Mouse (Mus musculus): Measurements from ENCODE around the gene Rassf8. TPM values are rescaled to one million over a fixed set of nuclear protein-coding genes. Genes with fewer than 3 reads are reported as not detected.

Rassf8 gene
- polyA plus RNA-seq, 1 experiment from 2014 or later: 2.9 TPM

DNA sequence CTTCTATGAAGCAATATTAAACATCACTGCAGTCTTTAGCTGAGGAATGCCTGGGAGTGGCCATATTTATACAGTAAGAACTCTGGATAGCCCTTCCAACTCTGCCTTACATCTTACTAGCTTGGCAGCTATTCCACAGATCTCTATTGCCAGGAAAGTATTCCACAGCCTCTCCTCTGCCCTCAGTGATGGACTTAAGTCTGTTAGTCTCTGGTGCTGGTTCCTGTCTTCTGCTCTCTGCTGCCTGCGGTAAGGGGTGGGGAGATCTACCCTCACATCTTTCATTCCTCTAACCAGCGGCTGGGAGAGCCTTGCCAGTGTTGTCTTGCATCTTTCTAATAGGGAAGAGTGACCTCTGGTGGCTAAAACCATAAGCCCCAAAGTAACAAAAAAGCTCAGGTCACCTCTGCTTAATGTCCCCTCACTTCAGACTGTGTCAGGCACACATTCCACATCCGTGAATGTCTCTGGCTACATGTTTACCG, 46.6 kb downstream of the Rassf8 start:
- Histone ChIP-seq H3K4me1 (replicated peaks) (peaks cover 9% of the 10 kb centered on the region; the same call in 1 of the 2 replicates), H3K27ac (no peak overlapping the region), H3K4me3 (no peak overlapping the region), H3K9me3 (no peaks in the 10 kb centered on the region), H3K27me3 (ENCODE audit: insufficient read depth, poor library complexity, severe bottlenecking) (no peaks in the 10 kb centered on the region), H3K36me3 (0 out of 2 replicates have a peak, but pooled peaks cover 3% of the 10 kb centered on the region)
- peak; percentile 37 for DNase-seq (ENCODE audit: low spot score)
- 25% methylated on average over 4 of the region's 4 CpGs for WGBS

DNA sequence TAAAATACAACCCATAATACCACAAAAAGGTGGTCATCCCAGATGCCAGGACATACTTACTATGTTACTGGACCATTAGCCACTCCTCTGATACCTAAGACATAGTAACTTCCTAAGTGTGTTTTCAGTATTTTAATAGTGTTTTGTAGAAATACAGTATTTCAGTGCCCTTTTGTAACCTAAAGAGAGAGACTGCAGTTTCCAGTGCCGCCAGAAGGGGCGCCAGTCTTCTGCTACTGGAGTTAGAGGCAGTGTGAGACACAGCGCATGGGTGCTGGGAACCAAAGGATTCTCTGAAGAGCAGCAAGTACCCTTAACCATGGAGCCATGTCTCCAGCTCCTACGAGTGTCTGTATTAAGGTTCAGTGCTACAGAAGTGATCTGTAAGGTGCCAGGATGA, 48.1 kb downstream of the Rassf8 start:
- Histone ChIP-seq H3K36me3 (0 out of 2 replicates have a peak, but pooled peaks cover 3% of the 10 kb centered on the region), H3K27ac (no peak overlapping the region), H3K9me3 (no peaks in the 10 kb centered on the region), H3K27me3 (ENCODE audit: insufficient read depth, poor library complexity, severe bottlenecking) (no peaks in the 10 kb centered on the region), H3K4me3 (no peak overlapping the region), H3K4me1 (replicated peaks) (peaks cover 9% of the 10 kb centered on the region; the same call in 1 of the 2 replicates)
- peak; percentile 16 for DNase-seq (ENCODE audit: low spot score)
- WGBS: 54% methylated on average over 4 of the region's 4 CpGs

DNA sequence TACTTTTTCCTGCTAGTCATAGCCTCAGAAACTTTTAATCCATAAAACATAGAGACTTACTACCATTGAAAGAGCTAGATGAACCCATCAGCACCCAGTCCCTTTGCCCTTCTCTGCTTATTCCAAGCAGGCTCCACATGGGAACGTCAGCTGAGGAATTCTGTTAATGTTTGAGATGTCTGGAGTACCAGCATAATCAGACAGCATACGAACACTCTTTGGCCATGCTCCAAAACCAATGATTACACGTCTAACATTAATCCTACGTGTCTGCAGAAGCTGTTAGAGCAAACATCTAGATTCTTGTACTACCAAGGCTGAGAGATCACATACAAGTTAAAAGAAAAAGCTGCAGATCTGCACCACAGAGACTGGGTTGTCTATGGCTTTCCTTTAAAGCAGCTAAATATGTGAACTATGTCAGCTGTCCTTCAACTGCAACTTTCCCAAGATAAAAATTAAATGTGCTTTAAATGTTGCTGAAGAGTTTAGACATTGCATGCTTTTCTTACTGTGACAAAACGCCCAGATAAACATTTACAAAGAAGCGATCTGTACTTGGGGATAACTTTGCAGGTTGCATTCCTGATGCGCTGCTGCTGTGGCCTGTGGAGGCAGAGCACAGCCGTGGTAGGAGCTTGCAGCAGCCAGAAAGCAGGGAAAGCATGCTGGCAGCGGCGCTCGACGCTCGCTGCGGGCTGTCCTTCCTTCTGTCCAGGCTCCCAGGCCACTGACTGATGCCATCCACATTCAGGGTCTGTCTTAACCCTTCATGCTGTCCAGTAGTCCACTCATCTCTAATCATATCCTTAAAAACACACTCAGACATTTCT, 49.9 kb downstream of the Rassf8 start:
- Histone ChIP-seq H3K27me3 (ENCODE audit: insufficient read depth, poor library complexity, severe bottlenecking) (no peaks in the 10 kb centered on the region), H3K27ac (no peak overlapping the region), H3K36me3 (0 out of 2 replicates have a peak, but pooled peaks cover 3% of the 10 kb centered on the region), H3K4me1 (replicated peaks) (peaks cover 9% of the 10 kb centered on the region; the same call in 1 of the 2 replicates), H3K4me3 (no peak overlapping the region), H3K9me3 (no peaks in the 10 kb centered on the region)
- WGBS: 64% methylated on average over 14 of the region's 14 CpGs
- no peak for DNase-seq (ENCODE audit: low spot score)

DNA sequence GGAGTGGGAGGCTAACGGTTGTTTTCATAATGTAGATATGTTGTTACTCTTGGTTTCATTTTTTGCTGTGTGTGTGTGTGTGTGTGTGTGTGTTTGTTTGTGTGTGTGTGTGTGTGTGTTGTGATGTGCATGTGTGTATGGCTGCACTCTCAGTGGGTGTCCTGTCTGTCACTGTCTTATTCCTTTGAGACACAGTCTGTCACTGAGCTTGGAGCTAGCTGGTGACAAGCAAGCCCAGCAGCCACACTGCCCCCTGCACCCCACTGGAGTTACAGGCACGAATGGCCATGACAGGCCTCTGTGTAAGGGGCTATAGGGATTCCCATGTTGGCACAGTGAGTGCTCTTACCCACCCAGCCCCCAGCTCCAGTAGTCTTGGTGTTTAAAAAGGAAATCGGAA, 51.1 kb downstream of the Rassf8 start:
- Histone ChIP-seq H3K36me3 (0 out of 2 replicates have a peak, but pooled peaks cover 3% of the 10 kb centered on the region), H3K4me3 (no peak overlapping the region), H3K9me3 (no peaks in the 10 kb centered on the region), H3K27ac (no peak overlapping the region), H3K27me3 (ENCODE audit: insufficient read depth, poor library complexity, severe bottlenecking) (no peaks in the 10 kb centered on the region), H3K4me1 (replicated peaks) (peaks cover 11% of the 10 kb centered on the region; the same call in 1 of the 2 replicates)
- 72% methylated on average over 3 of the region's 3 CpGs for WGBS
- no peak for DNase-seq (ENCODE audit: low spot score)

- no peak overlapping the region for H3K4me3 ChIP-seq
- no peaks in the 10 kb centered on the region for H3K27me3 ChIP-seq (ENCODE audit: insufficient read depth, poor library complexity, severe bottlenecking)
- peaks cover 10% of the 10 kb centered on the region; the same call in 1 of the 2 replicates for H3K4me1 ChIP-seq (replicated peaks)
- no peaks in the 10 kb centered on the region for H3K36me3 ChIP-seq
- DNase-seq (ENCODE audit: low spot score): no peak
- WGBS: 88% methylated on average over 3 of the region's 3 CpGs
- no peak overlapping the region for H3K27ac ChIP-seq
- H3K9me3 ChIP-seq: no peaks in the 10 kb centered on the region
Observed at GRCm38 (mm10) chr6:145801796-145802488, 55.4 kb downstream of the Rassf8 start.

DNA sequence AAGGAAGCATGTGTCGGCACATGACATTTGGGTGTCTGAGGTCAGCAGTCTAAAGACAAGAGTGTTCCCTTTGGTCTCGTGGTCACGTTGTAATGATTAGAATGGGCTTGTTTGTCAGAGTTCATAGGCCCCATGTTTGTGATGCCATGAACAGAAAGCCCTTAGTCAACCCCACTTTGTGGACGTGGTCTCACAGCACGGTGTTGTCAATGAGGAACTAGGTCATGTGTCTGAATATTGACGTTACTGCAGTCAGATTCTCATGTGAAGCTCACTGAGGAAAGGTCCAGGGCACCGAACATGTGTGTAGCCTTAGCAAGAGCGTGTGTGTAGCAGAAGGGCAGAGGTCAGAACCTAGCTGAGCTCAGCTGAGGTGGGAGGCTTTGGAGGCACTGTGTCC, 56.3 kb downstream of the Rassf8 start:
- peaks cover 5% of the 10 kb centered on the region; the same call in 1 of the 2 replicates for H3K4me1 ChIP-seq (replicated peaks)
- H3K27me3 ChIP-seq (ENCODE audit: insufficient read depth, poor library complexity, severe bottlenecking): no peaks in the 10 kb centered on the region
- H3K4me3 ChIP-seq: no peak overlapping the region
- WGBS: 81% methylated on average over 8 of the region's 8 CpGs
- H3K36me3 ChIP-seq: no peaks in the 10 kb centered on the region
- no peaks in the 10 kb centered on the region for H3K9me3 ChIP-seq
- no peak overlapping the region for H3K27ac ChIP-seq
- DNase-seq (ENCODE audit: low spot score): no peak

GRCm38 (mm10) chr6:145804276-145804675, 57.7 kb downstream of the Rassf8 start:
- H3K27ac ChIP-seq: no peak overlapping the region
- H3K4me1 ChIP-seq (replicated peaks): 0 out of 2 replicates have a peak, but pooled peaks cover 4% of the 10 kb centered on the region
- no peaks in the 10 kb centered on the region for H3K9me3 ChIP-seq
- H3K36me3 ChIP-seq: no peaks in the 10 kb centered on the region
- H3K27me3 ChIP-seq (ENCODE audit: insufficient read depth, poor library complexity, severe bottlenecking): no peaks in the 10 kb centered on the region
- 78% methylated on average over 3 of the region's 3 CpGs for WGBS
- no peak overlapping the region for H3K4me3 ChIP-seq
- no peak for DNase-seq (ENCODE audit: low spot score)

DNA sequence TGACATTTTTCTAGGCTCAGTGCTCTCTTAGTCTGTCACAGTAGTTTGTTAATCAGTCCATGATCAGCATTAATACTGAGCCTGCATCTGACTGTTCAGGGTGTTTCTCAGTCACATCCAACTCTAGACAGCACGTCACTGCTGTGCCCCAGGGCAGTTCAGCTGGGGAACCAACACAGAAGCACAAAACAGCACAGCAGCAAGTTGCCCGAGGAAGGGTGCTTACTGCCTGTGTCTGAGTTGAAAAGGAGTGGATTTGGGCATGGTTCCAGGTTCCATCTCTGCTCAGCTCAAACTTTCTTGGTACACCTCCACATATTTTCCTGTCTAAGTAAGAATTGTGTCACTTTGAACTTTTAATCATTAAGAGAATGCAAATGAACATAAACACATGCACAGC, 60.2 kb downstream of the Rassf8 start:
- WGBS: 63% methylated on average over 2 of the region's 2 CpGs
- no peaks in the 10 kb centered on the region for H3K9me3 ChIP-seq
- H3K27me3 ChIP-seq (ENCODE audit: insufficient read depth, poor library complexity, severe bottlenecking): no peaks in the 10 kb centered on the region
- no peak overlapping the region for H3K27ac ChIP-seq
- peaks cover 7% of the 10 kb centered on the region; the same call in 1 of the 2 replicates for H3K36me3 ChIP-seq
- H3K4me3 ChIP-seq: no peak overlapping the region
- DNase-seq (ENCODE audit: low spot score): no peak
- H3K4me1 ChIP-seq (replicated peaks): 0 out of 2 replicates have a peak, but pooled peaks cover 3% of the 10 kb centered on the region

DNA sequence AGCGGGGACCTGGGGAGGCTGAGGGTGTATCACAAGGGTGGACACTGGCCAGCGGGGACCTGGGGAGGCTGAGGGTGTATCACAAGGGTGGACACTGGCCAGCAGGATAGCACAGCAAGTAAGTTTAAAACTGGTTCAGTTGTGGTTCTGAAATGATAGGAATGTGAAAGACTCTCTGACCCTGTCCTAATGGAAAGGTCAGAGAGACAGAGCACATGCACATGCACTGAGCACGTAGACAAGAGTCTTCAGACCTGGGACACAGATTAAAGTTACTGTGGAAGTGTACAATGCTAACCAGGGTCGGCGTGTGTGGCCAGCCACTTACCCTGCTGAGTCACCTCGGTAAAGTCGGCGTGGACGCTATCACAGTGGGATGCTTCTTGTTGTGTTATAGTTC, 61.4 kb downstream of the Rassf8 start:
- Histone ChIP-seq H3K27ac (no peak overlapping the region), H3K27me3 (ENCODE audit: insufficient read depth, poor library complexity, severe bottlenecking) (no peaks in the 10 kb centered on the region), H3K4me1 (replicated peaks) (0 out of 2 replicates have a peak, but pooled peaks cover 2% of the 10 kb centered on the region), H3K36me3 (peaks cover 7% of the 10 kb centered on the region; the same call in 1 of the 2 replicates), H3K4me3 (no peak overlapping the region), H3K9me3 (no peaks in the 10 kb centered on the region)
- no peak for DNase-seq (ENCODE audit: low spot score)
- WGBS: 87% methylated on average over 9 of the region's 9 CpGs

- no peaks in the 10 kb centered on the region for H3K9me3 ChIP-seq
- no peak overlapping the region for H3K27ac ChIP-seq
- no peak overlapping the region for H3K4me3 ChIP-seq
- no peak for DNase-seq (ENCODE audit: low spot score)
- peaks cover 7% of the 10 kb centered on the region; the same call in 1 of the 2 replicates for H3K36me3 ChIP-seq
- WGBS: 80% methylated on average over 7 of the region's 7 CpGs
- H3K27me3 ChIP-seq (ENCODE audit: insufficient read depth, poor library complexity, severe bottlenecking): no peaks in the 10 kb centered on the region
- H3K4me1 ChIP-seq (replicated peaks): no peaks in the 10 kb centered on the region
Observed at GRCm38 (mm10) chr6:145809566-145809965, 63.0 kb downstream of the Rassf8 start.

DNA sequence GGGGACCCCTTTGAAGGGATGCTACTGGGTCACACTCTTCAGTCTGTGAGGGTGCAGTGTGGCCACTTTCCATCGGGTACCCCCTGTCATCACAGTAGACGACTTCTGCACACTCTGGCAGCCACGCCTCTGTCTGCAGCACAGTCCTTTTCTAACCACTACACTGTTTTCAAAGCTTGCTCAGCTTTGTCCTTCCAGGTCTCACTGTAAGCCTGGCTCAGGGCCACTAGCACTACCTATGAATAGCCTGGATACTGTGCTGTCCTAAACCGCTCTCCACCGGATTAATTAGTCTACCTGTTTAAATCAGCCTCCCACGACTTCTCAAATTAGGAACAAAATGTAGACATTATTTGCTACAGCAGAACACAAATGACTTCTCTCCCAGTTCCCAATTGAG, 63.5 kb downstream of the Rassf8 start:
- Histone ChIP-seq H3K4me3 (no peak overlapping the region), H3K36me3 (peaks cover 10% of the 10 kb centered on the region; the same call in 1 of the 2 replicates), H3K4me1 (replicated peaks) (peaks cover under 1% of the 10 kb centered on the region; the same call in 1 of the 2 replicates), H3K27ac (no peak overlapping the region), H3K9me3 (no peaks in the 10 kb centered on the region), H3K27me3 (ENCODE audit: insufficient read depth, poor library complexity, severe bottlenecking) (no peaks in the 10 kb centered on the region)
- WGBS: 88% methylated on average over 6 of the region's 6 CpGs
- DNase-seq (ENCODE audit: low spot score): no peak

DNA sequence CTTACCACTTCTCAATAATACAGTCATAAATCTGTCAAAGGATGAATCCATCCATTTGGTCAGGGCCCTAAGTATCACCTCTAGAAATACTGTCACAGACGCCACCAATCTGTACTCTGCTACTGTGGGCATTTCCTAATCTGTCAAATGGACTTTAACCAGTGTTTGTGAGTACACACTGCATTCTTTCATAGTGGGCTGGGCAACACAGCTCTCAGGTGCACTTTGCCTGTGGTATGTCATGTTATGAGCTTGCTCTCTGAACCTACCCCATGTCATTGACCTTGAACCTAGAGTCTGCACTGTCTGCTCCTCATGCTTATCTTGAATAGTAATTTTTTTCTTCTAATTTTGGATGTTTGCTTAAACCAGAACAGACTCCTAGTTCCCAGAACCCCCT, 64.6 kb downstream of the Rassf8 start:
- Histone ChIP-seq H3K4me1 (replicated peaks) (peaks cover 8% of the 10 kb centered on the region; the same call in 1 of the 2 replicates), H3K27ac (no peak overlapping the region), H3K9me3 (no peaks in the 10 kb centered on the region), H3K4me3 (no peak overlapping the region), H3K36me3 (peaks cover 17% of the 10 kb centered on the region; the same call in 1 of the 2 replicates), H3K27me3 (ENCODE audit: insufficient read depth, poor library complexity, severe bottlenecking) (no peaks in the 10 kb centered on the region)
- WGBS: 86% methylated on average over 1 of the region's 1 CpGs
- no peak for DNase-seq (ENCODE audit: low spot score)
